Mouse (Mus musculus): ENCODE results near the gene Kif14.
A peak's percentile ranks its signal among the peaks of the same experiment; 100 is the strongest.

Gene Kif14

GRCm38 (mm10) chr1:136466143-136466811 is at the start of gene Kif14:
TSS of gene Kif14 (plus strand) at chr1:136466343.
- DNase-seq (ENCODE audit: low spot score in 2 of 2), result peak; percentile 90 to 93

GRCm38 (mm10) chr1:136418393-136418792 is 47.8 kb upstream of the Kif14 start:
- no peak for DNase-seq (ENCODE audit: low spot score in 2 of 2)

- DNase-seq (ENCODE audit: low spot score in 2 of 2), result no peak
Measured at GRCm38 (mm10) chr1:136427166-136427969, 38.8 kb upstream of the Kif14 start.

GRCm38 (mm10) chr1:136428981-136429380 is 37.2 kb upstream of the Kif14 start:
- no peak for DNase-seq (ENCODE audit: low spot score in 2 of 2)

- no peak for DNase-seq (ENCODE audit: low spot score in 2 of 2)
Measured at GRCm38 (mm10) chr1:136430126-136430818, 35.9 kb upstream of the Kif14 start.

GRCm38 (mm10) chr1:136440741-136441140 is 25.4 kb upstream of the Kif14 start:
- DNase-seq (ENCODE audit: low spot score in 2 of 2), result no peak

- DNase-seq (ENCODE audit: low spot score in 2 of 2), result no peak
Measured at GRCm38 (mm10) chr1:136442809-136443208, 23.3 kb upstream of the Kif14 start.

GRCm38 (mm10) chr1:136444555-136445255 is 21.4 kb upstream of the Kif14 start:
- DNase-seq (ENCODE audit: low spot score in 2 of 2), result no peak

- DNase-seq (ENCODE audit: low spot score in 2 of 2), result no peak
Measured at GRCm38 (mm10) chr1:136446933-136447332, 19.2 kb upstream of the Kif14 start.

- DNase-seq (ENCODE audit: low spot score in 2 of 2), result no peak
Measured at GRCm38 (mm10) chr1:136447338-136447737, 18.8 kb upstream of the Kif14 start.

GRCm38 (mm10) chr1:136449541-136449940 is 16.6 kb upstream of the Kif14 start:
- no peak for DNase-seq (ENCODE audit: low spot score in 2 of 2)

- DNase-seq (ENCODE audit: low spot score in 2 of 2), result no peak
Measured at GRCm38 (mm10) chr1:136450206-136450605, 15.9 kb upstream of the Kif14 start.

GRCm38 (mm10) chr1:136452421-136452820 is 13.7 kb upstream of the Kif14 start:
- DNase-seq (ENCODE audit: low spot score in 2 of 2), result peak in 1 of 2 experiments; percentile 8

GRCm38 (mm10) chr1:136455756-136456585 is 10.2 kb upstream of the Kif14 start:
- DNase-seq (ENCODE audit: low spot score in 2 of 2), result peak in 1 of 2 experiments; percentile 21

- no peak for DNase-seq (ENCODE audit: low spot score in 2 of 2)
Measured at GRCm38 (mm10) chr1:136456741-136457140, 9.4 kb upstream of the Kif14 start.

GRCm38 (mm10) chr1:136457403-136457802 is 8.7 kb upstream of the Kif14 start:
- no peak for DNase-seq (ENCODE audit: low spot score in 2 of 2)

GRCm38 (mm10) chr1:136458691-136459245 is 7.4 kb upstream of the Kif14 start:
- peak in 1 of 2 experiments; percentile 9 for DNase-seq (ENCODE audit: low spot score in 2 of 2)

GRCm38 (mm10) chr1:136462443-136462842 is 3.7 kb upstream of the Kif14 start:
- DNase-seq (ENCODE audit: low spot score in 2 of 2), result no peak

GRCm38 (mm10) chr1:136465168-136465567 is 975 bp upstream of the Kif14 start:
- no peak for DNase-seq (ENCODE audit: low spot score in 2 of 2)

- no peak for DNase-seq (ENCODE audit: low spot score in 2 of 2)
Measured at GRCm38 (mm10) chr1:136469408-136469807, 3.3 kb downstream of the Kif14 start.

- no peak for DNase-seq (ENCODE audit: low spot score in 2 of 2)
Measured at GRCm38 (mm10) chr1:136470471-136470870, 4.3 kb downstream of the Kif14 start.

Data from cerebellum, postnatal 4 days (tissue).